Mouse (Mus musculus): ENCODE measurements around the gene Calcoco1. TPM values are rescaled to one million over a fixed set of nuclear protein-coding genes. Genes with fewer than 3 reads are reported as not detected.

Gene Calcoco1
- polyA plus RNA-seq, 1 experiment from 2014 or later: 55.1 TPM

DNA sequence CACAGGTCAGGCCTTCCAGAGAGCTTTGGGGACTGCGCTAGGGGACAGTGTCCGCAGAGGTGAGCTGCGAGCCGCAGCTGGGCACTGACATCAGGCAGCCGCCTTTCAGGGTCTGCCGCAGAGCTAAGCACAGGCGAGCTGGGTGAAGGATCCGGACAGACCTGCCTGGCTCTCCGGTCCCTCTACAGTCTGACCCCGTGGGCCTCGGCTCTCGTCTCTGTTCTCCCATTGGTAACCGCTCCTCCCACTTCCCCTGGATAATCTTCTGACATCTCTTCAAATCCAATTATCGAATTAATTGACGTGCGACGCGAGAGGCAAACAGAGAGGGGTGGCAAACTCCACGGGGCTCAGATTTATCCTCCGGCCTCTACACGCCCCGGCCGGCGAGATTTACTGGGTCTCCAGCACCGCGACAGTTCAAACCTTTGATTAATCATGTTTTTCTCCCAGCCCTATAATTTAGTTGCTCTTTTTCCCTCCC lies 29.6 kb downstream of the Calcoco1 start:
- H3K9me3 ChIP-seq (replicated peaks): no peaks in the 10 kb centered on the region
- no peak overlapping the region for H3K27ac ChIP-seq (ENCODE audit: poor library complexity, severe bottlenecking)
- WGBS: 1% methylated on average over 26 of the region's 26 CpGs
- peak overlapping the region; percentile 58; the same call in 1 of the 2 replicates for H3K9ac ChIP-seq
- peak overlapping the region; percentile 58 for H3K4me3 ChIP-seq
- H3K4me1 ChIP-seq (replicated peaks): peaks cover 17% of the 10 kb centered on the region
- H3K4me2 ChIP-seq: peak overlapping the region; percentile 93
- peaks cover 82% of the 10 kb centered on the region for H3K27me3 ChIP-seq (replicated peaks)
- H3K36me3 ChIP-seq: no peaks in the 10 kb centered on the region
- ATAC-seq (ENCODE audit: insufficient number of reproducible peaks, low FRiP score): no peak

GRCm38 (mm10) chr15:102685791-102686190 lies 36.2 kb downstream of the Calcoco1 start:
- 20% methylated on average over 4 of the region's 4 CpGs for WGBS
- 0 out of 2 replicates have a peak, but pooled peaks cover 3% of the 10 kb centered on the region for H3K4me1 ChIP-seq (replicated peaks)
- no peaks in the 10 kb centered on the region for H3K9me3 ChIP-seq (replicated peaks)
- no peak overlapping the region for H3K4me3 ChIP-seq
- H3K4me2 ChIP-seq: no peak overlapping the region
- no peak overlapping the region for H3K9ac ChIP-seq
- no peaks in the 10 kb centered on the region for H3K36me3 ChIP-seq
- no peak for ATAC-seq (ENCODE audit: insufficient number of reproducible peaks, low FRiP score)
- no peak overlapping the region for H3K27ac ChIP-seq (ENCODE audit: poor library complexity, severe bottlenecking)
- H3K27me3 ChIP-seq (replicated peaks): peaks cover 44% of the 10 kb centered on the region

DNA sequence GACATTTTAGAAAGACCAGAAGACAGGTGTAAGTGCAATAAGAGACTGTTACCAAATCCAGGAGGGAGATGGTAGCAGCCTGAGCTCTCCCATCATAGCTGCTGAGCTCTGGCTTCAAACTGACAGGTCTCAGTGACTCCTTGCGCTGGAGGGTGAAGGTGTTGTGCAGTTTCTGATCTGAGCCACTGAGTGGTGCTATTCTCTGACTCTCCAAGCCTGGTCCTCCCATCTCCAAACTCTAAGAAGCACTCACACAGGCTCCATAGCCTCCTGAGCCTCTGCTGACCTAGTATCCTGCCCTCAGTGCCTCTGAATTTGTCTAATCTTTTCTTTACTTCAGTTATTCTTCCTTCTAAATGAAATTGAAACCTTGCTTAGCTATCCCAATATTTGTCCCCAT lies 38.3 kb downstream of the Calcoco1 start:
- WGBS: 10% methylated on average over 1 of the region's 1 CpGs
- H3K9me3 ChIP-seq (replicated peaks): no peaks in the 10 kb centered on the region
- H3K4me3 ChIP-seq: no peak overlapping the region
- ATAC-seq (ENCODE audit: insufficient number of reproducible peaks, low FRiP score): no peak
- no peak overlapping the region for H3K4me2 ChIP-seq
- H3K27ac ChIP-seq (ENCODE audit: poor library complexity, severe bottlenecking): no peak overlapping the region
- H3K4me1 ChIP-seq (replicated peaks): 0 out of 2 replicates have a peak, but pooled peaks cover 3% of the 10 kb centered on the region
- no peaks in the 10 kb centered on the region for H3K36me3 ChIP-seq
- H3K9ac ChIP-seq: no peak overlapping the region
- H3K27me3 ChIP-seq (replicated peaks): peaks cover 33% of the 10 kb centered on the region

GRCm38 (mm10) chr15:102676345-102676744 lies 45.6 kb downstream of the Calcoco1 start:
- 87% methylated on average over 2 of the region's 2 CpGs for WGBS
- no peak for ATAC-seq (ENCODE audit: insufficient number of reproducible peaks, low FRiP score)
- no peak overlapping the region for H3K27ac ChIP-seq (ENCODE audit: poor library complexity, severe bottlenecking)
- H3K9ac ChIP-seq: no peak overlapping the region
- H3K4me3 ChIP-seq: no peak overlapping the region
- no peaks in the 10 kb centered on the region for H3K36me3 ChIP-seq
- 0 out of 2 replicates have a peak, but pooled peaks cover 4% of the 10 kb centered on the region for H3K27me3 ChIP-seq (replicated peaks)
- H3K4me1 ChIP-seq (replicated peaks): peaks cover 14% of the 10 kb centered on the region
- H3K9me3 ChIP-seq (replicated peaks): no peaks in the 10 kb centered on the region
- H3K4me2 ChIP-seq: no peak overlapping the region

GRCm38 (mm10) chr15:102673548-102673947 lies 48.4 kb downstream of the Calcoco1 start:
- Histone ChIP-seq H3K4me2 (peak overlapping the region; percentile 64), H3K36me3 (peaks cover 3% of the 10 kb centered on the region; the same call in 1 of the 2 replicates), H3K27me3 (replicated peaks) (no peaks in the 10 kb centered on the region), H3K27ac (ENCODE audit: poor library complexity, severe bottlenecking) (peak overlapping the region; percentile 99), H3K4me3 (peak overlapping the region; percentile 17; the same call in 1 of the 2 replicates), H3K9ac (no peak overlapping the region), H3K9me3 (replicated peaks) (no peaks in the 10 kb centered on the region), H3K4me1 (replicated peaks) (peaks cover 24% of the 10 kb centered on the region)
- WGBS: 3% methylated on average over 10 of the region's 10 CpGs
- peak; percentile 34; the same call in 1 of the 2 replicates for ATAC-seq (ENCODE audit: insufficient number of reproducible peaks, low FRiP score)

GRCm38 (mm10) chr15:102672215-102673071 lies 49.5 kb downstream of the Calcoco1 start, which contains the start of gene Atp5g2:
Gene Atp5g2 (minus strand): TSS chr15:102672352.
- Histone ChIP-seq H3K27me3 (replicated peaks) (no peaks in the 10 kb centered on the region), H3K9me3 (replicated peaks) (no peaks in the 10 kb centered on the region), H3K4me3 (peak within 1 kb of the TSS; percentile 51), H3K9ac (peak within 1 kb of the TSS; percentile 78), H3K4me1 (replicated peaks) (peaks cover 27% of the 10 kb centered on the region), H3K27ac (ENCODE audit: poor library complexity, severe bottlenecking) (peak within 1 kb of the TSS; percentile 99), H3K36me3 (peaks cover 11% of the 10 kb centered on the region), H3K4me2 (peak within 1 kb of the TSS; percentile 76)
- no peak for ATAC-seq (ENCODE audit: insufficient number of reproducible peaks, low FRiP score)
- WGBS: 4% methylated on average over 37 of the region's 37 CpGs

- peaks cover 18% of the 10 kb centered on the region for H3K36me3 ChIP-seq
- H3K9me3 ChIP-seq (replicated peaks): no peaks in the 10 kb centered on the region
- H3K27me3 ChIP-seq (replicated peaks): no peaks in the 10 kb centered on the region
- peaks cover 28% of the 10 kb centered on the region for H3K4me1 ChIP-seq (replicated peaks)
- peak overlapping the region; percentile 78 for H3K9ac ChIP-seq
- H3K4me2 ChIP-seq: peak overlapping the region; percentile 76
- 1% methylated on average over 33 of the region's 34 CpGs for WGBS
- H3K4me3 ChIP-seq: peak overlapping the region; percentile 51
- peak overlapping the region; percentile 99 for H3K27ac ChIP-seq (ENCODE audit: poor library complexity, severe bottlenecking)
- ATAC-seq (ENCODE audit: insufficient number of reproducible peaks, low FRiP score): peak; percentile 72
Measured at GRCm38 (mm10) chr15:102671721-102672214, 50.2 kb downstream of the Calcoco1 start.

DNA sequence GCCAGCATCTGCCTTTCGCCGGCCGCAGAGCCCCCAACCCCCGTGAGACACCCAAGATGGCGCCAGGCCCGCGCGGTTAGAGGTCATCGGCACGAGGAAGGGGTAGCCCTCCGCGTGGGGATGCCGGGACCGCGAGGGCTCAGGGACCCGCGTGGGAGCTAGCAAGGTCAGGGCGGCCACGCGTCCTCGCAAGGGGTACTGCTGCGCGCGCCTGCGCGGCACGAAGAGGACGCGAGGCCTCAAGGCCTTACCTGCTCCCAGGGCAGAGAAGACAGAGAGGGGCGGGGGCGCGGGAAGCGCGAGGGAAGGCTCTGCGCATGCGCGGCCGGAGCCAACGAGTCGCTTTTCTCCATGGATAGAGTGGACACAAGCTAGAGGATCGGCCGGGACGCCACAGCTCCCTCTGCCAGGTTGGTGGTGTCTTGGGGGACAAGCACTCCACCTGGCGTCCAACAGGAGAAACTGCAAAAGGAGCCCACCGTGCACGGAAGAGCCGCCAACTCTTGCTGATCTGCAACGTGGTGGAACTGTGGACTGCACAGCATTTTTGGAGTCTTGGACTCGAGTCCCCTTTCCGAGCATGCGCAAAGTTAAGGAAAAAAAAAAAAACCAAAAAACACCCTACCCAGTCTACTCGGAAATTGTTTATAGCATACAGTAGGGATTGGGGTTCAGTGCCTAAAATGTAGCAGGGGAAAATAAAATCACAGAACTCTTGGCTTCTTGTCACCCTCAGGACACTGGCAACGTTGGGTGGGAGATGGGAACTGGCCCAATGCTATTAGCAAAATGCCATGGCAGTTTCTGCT lies 51.0 kb downstream of the Calcoco1 start:
- no peaks in the 10 kb centered on the region for H3K27me3 ChIP-seq (replicated peaks)
- H3K4me1 ChIP-seq (replicated peaks): peaks cover 28% of the 10 kb centered on the region
- H3K4me2 ChIP-seq: peak overlapping the region; percentile 76
- peaks cover 26% of the 10 kb centered on the region for H3K36me3 ChIP-seq
- ATAC-seq (ENCODE audit: insufficient number of reproducible peaks, low FRiP score): peak; percentile 93
- peak overlapping the region; percentile 98 for H3K9ac ChIP-seq
- H3K27ac ChIP-seq (ENCODE audit: poor library complexity, severe bottlenecking): peak overlapping the region; percentile 99
- WGBS: under 1% methylated on average over 53 of the region's 53 CpGs
- peak overlapping the region; percentile 86 for H3K4me3 ChIP-seq
- no peaks in the 10 kb centered on the region for H3K9me3 ChIP-seq (replicated peaks)

- H3K9ac ChIP-seq: peak overlapping the region; percentile 98
- peak overlapping the region; percentile 76 for H3K4me2 ChIP-seq
- 13% methylated on average over 6 of the region's 6 CpGs for WGBS
- no peaks in the 10 kb centered on the region for H3K9me3 ChIP-seq (replicated peaks)
- H3K27ac ChIP-seq (ENCODE audit: poor library complexity, severe bottlenecking): peak overlapping the region; percentile 99
- H3K36me3 ChIP-seq: peaks cover 31% of the 10 kb centered on the region
- no peaks in the 10 kb centered on the region for H3K27me3 ChIP-seq (replicated peaks)
- no peak for ATAC-seq (ENCODE audit: insufficient number of reproducible peaks, low FRiP score)
- H3K4me1 ChIP-seq (replicated peaks): peaks cover 28% of the 10 kb centered on the region
- H3K4me3 ChIP-seq: peak overlapping the region; percentile 86
Measured at GRCm38 (mm10) chr15:102670281-102670680, 51.7 kb downstream of the Calcoco1 start.

- peak overlapping the region; percentile 9; the same call in 1 of the 2 replicates for H3K4me3 ChIP-seq
- H3K4me1 ChIP-seq (replicated peaks): peaks cover 28% of the 10 kb centered on the region
- H3K4me2 ChIP-seq: peak overlapping the region; percentile 27; the same call in 1 of the 2 replicates
- 88% methylated on average over 8 of the region's 8 CpGs for WGBS
- H3K36me3 ChIP-seq: peaks cover 38% of the 10 kb centered on the region
- H3K9ac ChIP-seq: peak overlapping the region; percentile 55
- no peaks in the 10 kb centered on the region for H3K27me3 ChIP-seq (replicated peaks)
- H3K27ac ChIP-seq (ENCODE audit: poor library complexity, severe bottlenecking): no peak overlapping the region
- H3K9me3 ChIP-seq (replicated peaks): no peaks in the 10 kb centered on the region
- ATAC-seq (ENCODE audit: insufficient number of reproducible peaks, low FRiP score): no peak
Measured at GRCm38 (mm10) chr15:102669571-102669970, 52.4 kb downstream of the Calcoco1 start.

Measured in heart, embryonic 12.5 days (tissue).